Mouse (Mus musculus): Measurements from ENCODE around the gene Hdgf.
"Not testable (repeated sequence)": the region's sequence is repeated elsewhere in the genome, so short reads cannot be mapped to it uniquely, and the experiment has no call there.

The Hdgf gene

DNA sequence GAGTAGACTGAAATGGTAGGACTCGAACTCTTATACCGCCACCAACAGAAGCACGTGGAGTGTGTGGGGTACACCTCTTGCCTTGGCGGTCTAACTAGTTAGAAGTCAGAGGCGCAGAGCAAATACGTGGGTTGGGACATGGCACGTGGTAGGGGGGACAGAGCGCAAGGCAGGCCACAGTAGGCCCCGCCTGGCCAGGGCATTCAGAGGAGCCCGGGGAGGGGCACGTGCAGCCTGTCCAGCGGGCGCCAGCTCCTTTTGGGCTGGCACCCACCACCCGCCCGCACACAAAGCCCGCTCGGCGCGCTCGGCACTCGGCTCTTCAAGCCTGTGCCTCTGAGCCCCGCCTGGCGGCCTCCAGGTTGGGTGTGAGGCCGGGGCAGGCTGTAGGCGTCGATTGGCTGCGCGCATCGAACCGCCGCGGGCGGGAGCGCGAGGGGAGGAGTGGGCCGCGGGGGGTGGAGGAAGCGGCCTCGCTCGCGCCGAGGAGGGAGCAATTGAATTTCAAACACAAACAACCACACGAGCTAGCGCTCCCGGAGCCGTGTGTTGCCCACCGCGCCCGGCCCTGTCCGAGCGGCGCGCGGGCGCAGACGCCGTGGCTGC lies at the start of gene Hdgf:
TSS of gene Hdgf (plus strand) at position 442 of the 606 bp plus-strand sequence.
- peak; percentile 93 for DNase-seq (ENCODE audit: low read depth, low spot score)

DNA sequence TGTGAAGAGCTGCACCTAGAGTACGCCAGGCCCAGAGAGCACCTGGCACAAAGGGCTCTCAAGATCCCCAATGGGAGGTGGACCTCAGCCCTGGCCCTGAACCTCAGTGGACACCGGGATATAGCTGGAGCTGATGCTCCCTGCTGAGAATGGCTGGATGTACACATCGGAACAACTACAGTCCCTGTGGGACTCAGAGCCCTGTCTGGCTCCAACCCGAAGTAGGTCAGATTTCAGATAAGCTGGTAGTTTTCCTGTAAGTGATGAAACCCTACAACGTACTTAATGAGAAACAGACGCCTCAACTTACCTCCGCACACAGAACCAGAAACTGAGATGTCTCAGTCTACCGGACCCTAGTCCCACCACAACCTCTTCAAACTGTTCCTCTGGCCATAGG lies 48.5 kb upstream of the Hdgf start:
- DNase-seq (ENCODE audit: low read depth, low spot score), result no peak

DNA sequence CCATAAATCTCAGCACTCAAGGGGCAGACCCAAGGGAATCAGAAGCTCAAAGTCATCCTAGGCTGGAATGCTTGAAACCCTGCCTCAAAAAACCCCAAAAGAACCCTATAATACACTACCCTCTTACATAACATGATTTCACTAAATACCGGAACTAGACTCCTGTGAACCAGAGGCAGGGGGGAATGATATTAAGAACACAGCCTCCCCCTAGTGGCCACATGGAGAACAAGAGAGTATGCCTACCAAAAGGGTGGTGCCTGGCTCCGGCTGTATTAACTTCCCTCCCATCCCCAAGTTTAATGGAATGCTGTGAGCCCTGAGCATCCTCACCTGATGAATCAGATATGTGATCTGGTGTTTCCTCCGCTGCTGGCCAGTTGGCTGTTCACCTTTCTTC lies 46.3 kb upstream of the Hdgf start:
- DNase-seq (ENCODE audit: low read depth, low spot score), result peak; percentile 90

DNA sequence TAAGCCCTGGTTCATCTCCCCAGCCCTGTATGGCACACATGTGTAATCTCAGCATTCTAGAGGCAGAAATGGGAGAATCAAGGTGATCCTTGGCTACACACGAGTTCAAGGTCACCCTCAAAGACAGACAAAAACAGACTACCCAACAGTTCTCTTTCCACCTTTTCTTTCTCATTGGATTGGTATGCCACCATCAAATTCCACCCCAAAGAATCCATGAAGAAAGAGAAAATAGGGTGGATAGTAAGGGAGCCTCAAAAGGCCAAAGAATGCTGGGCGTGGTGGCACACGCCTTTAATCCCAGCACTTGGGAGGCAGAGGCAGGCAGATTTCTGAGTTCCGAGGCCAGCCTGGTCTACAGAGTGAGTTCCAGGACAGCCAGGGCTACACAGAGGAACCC lies 42.0 kb upstream of the Hdgf start:
- not testable (repeated sequence) for DNase-seq (ENCODE audit: low read depth, low spot score)

DNA sequence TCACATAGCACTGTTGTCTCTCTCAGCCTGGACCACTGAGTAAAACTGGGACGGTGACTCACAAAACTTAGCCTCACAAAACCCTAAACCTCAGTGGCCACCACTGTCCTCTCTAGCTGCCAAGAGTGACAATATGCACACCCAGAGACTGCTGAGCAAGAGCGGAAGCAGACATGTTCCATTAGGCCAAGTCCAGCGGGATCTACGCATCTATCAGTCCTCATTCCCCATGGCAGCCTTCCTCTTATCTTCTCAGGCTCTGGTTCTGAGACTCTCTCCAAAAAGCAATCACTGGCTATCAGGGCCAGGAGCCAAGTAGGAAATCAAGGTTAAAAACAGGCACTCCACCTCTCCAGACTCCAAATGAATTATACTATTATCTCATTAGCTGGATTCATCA lies 28.4 kb upstream of the Hdgf start:
- no peak for DNase-seq (ENCODE audit: low read depth, low spot score)

DNA sequence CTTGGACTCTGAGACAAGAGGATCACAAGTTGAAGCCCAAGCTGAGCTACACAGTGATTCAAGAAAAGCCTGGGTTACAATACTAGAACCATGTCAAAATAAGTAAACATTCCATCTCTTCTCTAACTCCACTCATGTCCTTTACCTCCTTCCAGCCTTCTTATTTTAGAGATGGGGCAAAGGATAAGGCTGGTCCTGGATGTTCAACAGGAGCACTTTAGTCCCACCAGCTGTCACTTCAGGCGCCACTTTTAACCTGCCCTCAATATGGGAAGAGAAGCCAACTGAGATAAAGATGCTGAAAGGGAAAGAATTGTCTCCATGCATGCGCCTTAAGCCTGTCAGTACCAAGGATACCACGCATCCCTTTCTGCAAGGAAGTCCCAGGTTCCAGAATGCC lies 21.8 kb upstream of the Hdgf start:
- DNase-seq (ENCODE audit: low read depth, low spot score), result no peak

DNA sequence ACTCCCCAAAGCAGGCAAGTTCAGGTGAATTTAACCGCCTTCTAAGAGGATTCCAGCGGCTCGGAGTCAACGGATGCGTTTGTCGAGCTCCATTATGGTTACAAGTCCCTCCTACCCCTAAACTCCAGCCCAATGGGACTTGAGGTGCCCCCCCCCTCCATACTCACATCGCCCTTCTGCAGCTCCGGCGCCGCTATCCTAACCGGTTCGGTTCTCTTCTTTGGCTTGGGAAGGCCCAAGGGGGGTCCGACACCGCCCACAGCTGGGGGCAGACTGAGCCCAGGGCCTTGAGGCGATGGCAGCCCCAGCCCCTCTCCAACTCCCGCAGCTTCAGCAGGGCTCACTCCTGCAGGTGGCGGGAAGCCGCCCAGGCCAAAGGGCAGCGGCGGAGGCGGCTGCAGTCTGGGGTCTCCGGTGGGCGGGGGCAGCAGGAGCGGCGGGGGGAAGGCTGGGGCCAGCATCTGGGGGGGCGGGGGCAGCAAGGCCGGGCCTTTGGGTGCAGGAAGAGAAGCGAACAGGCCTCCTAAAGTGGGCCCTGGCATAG lies 21.3 kb upstream of the Hdgf start:
- DNase-seq (ENCODE audit: low read depth, low spot score), result peak; percentile 63

DNA sequence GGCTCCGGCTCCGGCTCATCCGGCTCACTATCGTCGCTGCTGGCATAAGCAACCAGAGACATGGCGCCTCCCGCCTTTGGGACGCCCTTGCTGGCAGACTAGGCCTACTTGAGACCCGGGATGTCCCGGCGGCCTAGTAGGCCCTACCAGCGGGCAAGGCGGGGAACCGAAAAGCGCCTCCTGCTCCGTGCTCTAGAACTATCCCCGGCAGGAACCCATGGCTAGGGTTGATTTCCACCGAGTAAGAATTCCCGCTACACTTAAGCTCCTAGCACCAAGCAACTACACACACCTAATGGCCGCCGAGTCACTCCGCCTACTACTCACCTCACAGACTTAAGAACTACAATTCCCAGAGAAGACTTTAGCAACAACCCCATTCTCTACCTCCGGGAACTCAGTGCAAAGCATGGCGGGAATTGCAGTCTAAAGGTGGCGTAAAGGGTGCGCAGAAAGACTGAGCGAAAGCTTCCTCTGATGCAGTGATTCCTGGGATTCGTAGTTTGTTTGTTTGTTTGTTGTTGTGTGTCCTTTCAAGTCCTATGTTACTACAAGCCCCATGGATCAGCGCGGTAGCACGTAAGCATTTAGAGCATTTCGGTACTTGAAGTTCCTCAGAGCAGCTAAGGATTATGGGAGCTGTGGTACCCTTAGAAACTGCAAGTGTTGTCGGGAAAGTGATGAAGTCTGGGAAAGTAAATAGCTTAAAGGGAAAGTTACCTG lies 20.7 kb upstream of the Hdgf start, which contains the start of gene Prcc:
TSS of gene Prcc (minus strand) at position 328 of the 723 bp plus-strand sequence.
- peak; percentile 100 for DNase-seq (ENCODE audit: low read depth, low spot score)

DNA sequence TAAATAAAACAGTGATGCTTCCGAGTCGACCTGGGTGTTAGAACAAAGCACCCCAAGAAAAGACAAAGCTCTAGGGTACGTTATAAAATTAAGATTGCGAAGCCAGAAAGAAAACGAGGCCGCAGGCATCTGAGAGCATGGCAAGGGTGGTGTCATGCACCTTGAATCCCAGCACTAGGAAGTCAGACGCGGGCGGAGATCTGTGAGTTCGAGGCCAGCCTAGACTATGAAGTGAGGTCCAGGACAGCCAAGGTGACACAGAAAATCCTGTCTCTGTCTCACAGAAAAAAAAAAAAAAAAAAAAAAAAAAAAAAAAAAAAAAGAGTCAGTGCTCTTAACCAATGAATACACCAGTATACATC lies 20.1 kb upstream of the Hdgf start:
- DNase-seq (ENCODE audit: low read depth, low spot score), result no peak

DNA sequence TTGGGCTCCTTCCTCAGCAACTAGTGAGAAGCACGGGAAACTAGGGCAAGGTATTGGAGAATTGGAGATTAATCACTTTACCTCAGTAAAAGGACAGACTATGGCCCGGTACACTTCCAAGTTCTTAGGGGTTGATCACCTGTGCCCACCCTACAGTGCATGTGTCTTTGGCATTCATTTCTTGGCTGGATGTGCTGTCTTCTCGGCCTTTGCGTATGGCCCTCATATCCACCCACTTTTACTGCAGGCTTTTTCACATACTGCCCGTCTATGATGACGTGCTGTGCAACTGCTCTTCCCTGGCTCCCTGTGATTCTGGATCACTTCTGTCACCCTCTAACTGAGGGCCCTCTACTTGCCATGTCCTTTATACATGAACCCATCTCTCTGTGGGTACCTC lies 19.7 kb upstream of the Hdgf start:
- no peak for DNase-seq (ENCODE audit: low read depth, low spot score)

DNA sequence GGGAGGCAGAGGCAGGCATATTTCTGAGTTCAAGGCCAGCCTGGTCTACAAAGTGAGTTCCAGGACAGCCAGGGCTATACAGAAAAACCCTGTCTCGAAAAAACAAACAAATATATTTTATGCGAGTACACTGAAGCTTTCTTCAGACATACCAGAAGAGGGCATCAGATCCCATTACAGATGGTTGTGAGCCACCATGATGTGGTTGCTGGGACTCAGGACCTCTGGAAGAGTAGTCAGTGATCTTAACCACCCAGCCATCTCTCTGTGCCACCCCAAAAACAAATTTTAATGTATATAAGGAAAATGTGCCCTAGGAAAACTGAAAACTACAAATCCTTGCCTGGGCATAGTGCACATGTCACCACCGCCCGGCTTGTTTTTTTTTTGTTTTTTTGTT lies 18.7 kb upstream of the Hdgf start:
- peak; percentile 52 for DNase-seq (ENCODE audit: low read depth, low spot score)

DNA sequence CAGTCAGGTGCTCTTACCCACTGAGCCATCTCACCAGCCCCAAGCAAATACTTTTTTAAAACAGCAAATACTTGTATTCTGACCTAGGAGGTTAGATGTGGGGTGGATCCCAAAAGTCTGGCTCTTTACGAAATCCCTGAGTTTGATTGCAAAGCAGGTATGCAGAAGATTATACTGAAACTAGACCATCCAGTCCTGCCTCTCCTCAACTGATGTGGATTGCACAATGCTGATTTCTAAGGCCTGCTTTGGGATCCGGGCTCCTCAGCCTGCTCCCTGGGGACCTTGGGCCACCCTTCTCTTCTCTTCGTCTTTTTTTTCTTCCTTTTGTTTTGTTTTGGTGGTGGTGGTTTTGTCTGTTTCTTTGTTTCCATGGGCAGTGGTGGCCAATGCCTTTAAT lies 14.6 kb upstream of the Hdgf start:
- DNase-seq (ENCODE audit: low read depth, low spot score), result no peak

DNA sequence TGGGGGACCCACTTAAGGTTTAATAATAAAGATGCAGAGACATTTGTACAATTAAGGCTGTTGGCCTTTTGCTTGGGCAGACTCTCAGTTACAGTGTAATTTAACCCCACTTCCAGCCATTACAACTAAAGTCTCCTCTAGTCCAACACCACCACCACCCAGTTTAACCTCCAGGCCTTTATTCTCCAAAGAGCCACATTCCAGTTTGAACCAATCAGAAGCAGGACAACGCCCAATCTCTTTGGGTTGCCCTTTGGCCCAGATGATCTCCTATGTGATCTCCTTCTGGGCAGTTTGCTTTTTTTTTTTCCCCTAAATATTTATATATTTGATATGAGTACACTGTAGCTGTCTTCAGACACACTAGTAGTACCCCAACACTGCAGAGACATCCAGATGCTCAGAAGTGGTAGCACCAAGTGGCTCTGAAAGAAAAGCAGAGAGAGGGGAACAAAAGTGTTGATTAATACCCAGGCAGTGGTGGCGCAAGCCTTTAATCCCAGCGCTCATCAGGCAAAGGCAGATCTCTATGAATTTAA lies 12.7 kb upstream of the Hdgf start:
- no peak for DNase-seq (ENCODE audit: low read depth, low spot score)

DNA sequence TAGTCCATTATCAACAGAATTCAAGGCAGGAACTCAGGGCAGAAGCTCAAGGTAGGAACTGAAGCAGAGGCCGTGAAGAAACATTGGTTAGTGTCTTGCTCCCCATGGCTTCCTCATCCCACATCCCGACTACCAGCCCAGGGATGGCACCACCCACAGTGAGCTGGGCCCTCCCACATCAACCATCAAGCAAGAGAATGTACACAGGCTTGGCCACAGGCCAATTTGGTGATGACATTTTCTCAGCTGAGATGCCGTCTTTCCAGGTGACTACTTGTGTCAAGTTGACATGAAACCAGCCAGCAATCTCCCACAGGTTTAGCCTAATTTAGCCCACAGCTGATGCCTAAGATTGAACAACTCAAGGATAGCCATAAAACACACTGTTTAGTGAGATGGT lies 6.9 kb upstream of the Hdgf start:
- DNase-seq (ENCODE audit: low read depth, low spot score), result no peak

DNA sequence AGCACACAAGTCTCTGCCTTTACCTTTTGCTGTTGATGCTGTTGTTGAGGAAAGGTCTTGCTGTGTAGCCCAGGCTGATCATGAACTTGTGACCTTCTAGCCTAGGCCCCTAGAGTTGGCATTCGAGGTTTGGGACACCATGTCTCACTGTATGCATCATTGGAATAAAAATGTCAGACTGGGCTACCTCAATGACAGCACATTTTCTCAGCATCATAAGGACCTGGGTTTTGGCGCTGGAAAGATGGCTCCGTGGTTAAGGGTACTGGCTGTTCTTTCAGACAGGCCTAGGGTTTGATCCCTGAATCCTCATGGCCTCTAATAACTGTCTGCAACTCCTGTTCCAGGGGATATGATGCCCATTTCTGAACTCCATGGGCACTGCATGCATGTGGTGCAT lies 6.3 kb upstream of the Hdgf start:
- DNase-seq (ENCODE audit: low read depth, low spot score), result no peak

DNA sequence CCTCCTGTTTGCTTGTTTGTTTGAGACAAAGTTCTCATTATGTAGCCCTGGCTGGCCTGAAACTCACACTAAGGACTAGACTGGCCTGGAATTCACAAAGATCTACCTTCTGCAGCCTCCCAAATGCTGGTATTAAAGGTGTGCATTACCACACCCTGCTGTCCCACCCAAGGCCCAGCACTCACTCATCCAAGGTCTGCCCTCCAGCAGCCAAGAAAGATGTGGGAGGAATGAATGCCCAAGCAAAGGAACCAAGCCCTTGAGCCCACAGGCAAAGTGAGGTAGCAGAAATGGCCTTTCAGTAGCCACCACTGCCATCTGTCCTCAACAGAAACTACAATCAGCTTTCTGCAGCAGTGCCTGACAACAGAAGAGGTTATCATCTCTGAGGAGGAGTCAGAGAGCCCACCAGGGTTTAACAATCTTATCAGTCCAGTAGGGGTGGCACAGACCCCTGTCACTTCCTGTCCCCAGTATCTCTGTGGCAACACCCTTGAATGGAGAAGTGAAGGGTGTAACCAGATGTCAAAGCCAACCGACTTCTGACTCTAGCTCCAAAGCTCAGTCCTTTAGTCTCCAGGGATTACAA lies 5.0 kb upstream of the Hdgf start:
- no peak for DNase-seq (ENCODE audit: low read depth, low spot score)

DNA sequence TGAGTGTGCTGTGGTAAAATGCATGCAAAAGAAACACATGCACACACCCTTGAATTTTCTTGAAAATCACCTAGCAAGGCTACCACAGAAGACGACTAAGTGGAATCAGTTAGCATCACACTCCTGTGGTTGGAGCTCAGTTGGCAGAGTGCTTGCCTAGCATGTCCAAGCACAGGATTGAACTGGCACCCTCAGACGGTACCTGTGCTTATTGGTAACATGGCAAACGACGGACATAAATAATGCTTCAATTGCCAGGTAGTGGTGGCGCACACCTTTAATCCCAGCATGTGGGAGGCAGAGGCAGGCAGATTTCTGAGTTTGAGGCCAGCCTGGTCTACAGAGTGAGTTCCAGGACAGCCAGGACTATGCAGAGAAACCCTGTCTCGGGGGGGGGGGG lies 4.2 kb upstream of the Hdgf start:
- DNase-seq (ENCODE audit: low read depth, low spot score), result not testable (repeated sequence)

DNA sequence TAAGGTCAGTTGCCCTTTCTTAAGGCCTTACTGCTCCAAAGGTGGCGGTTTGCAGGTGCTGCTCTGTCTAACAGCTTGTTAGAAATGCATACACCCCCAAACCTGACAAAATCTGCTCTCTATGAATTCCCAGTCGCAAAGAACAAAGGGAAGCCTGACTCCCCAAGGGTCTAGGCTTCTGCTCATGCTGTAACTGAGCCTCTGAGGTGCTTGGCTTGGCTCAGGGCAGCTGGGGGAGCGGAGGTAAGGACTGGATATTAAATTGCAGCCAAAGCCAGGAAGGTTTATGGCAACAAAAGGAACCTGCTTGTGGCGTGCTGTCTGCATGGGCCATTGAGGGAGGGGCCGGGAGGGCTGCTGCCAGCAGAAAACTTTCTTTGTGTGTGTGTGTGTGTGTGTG lies 2.3 kb upstream of the Hdgf start:
- DNase-seq (ENCODE audit: low read depth, low spot score), result no peak

DNA sequence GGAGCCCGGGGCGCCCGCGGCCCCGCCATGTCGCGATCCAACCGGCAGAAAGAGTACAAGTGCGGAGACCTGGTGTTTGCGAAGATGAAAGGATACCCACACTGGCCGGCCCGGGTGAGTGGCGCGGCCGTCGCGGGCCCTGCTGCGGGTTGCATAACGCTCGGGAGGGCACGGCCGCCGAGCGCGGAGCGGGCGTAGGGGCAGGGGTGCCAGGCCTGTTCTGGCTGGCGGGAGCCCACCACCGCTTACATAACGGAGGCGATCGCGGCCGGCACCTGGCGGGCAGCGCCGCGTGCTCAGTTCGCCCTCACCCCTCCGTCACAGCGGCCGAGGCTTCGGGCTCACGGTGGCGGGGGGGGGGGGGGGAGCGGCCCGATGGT lies 470 bp downstream of the Hdgf start:
- peak; percentile 25 for DNase-seq (ENCODE audit: low read depth, low spot score)

DNA sequence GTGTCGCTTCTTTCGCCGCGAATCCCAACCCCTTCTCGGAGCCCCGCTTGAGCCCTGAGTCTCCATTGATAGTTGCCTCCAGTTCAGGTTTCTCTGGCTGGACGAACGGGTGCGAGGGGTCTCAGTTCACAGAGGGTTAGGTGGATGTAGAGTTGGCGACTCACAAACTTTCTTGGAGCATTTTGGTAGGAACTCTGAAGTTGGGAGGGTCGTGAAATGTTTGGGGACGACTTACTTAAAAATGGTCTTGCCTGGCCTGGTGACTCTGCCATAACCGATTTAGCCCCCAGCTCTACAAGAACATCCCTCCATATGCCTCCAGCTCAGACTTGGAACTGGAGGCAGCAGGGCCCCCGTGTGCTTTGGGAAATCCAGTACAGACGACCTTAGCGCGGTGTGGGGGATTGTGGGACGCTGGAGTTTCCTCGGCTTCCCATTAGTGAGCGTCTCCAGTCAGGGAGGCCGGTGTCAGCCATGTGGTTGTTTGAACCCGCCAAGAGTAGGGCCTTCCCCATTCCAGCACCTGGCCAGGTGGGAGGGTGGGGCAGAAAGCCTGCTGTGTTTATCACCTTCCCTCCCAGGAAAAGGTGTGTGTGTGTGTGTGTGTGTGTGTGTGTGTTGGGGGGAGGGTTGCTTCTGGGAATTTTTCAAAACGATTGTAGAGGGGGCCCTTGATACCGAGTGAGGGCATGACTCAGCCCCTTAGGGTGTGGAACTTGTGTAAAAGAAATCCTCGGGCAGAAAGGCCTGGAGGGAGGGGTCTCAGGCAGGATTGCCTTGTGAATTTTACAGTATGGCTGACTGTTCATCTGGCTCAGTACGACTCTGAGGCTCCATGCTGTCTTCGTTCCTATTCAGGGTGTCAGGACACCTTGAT lies 1.1 kb downstream of the Hdgf start:
- peak; percentile 62 for DNase-seq (ENCODE audit: low read depth, low spot score)

DNA sequence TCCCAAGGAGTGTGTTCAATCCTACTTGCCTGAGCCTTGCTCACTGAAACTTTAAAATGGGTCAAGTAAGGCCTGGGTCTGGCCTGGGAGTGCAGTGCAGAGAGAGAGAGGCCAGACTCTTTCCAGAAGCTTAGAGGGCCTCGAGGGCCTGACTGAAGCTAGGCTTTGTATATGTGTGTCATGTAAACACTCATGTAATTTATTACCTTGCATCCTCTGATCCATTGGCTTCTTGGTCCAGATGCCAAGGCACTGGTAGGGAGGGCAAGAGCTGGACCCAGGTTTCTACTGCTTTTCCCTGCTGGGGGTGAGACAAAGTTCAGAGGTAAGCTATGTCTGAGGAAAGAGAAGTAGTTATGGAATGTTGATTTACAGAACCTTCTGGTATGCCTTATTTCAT lies 1.8 kb downstream of the Hdgf start:
- peak; percentile 56 for DNase-seq (ENCODE audit: low read depth, low spot score)

DNA sequence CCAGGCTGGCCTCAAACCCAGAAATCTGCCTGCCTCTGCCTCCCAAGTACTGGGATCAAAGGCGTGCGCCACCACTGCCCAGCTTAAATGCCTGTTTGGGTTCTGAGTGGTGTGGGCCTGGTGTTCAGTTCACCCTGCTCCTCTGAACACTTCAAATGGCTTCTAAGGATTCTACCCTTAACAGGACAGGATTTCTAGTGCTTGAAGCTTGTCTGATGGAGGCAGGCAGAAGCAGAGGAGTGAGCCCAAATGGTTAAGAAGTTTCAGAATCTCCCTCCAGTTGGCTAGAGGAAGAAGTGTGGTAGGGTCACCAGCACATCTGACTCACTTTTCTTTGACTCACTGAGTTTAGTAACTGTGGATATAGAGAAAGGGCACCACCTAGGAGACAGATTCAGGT lies 3.3 kb downstream of the Hdgf start:
- DNase-seq (ENCODE audit: low read depth, low spot score), result peak; percentile 66

Measured in 3T3-L1 (cell line).